Mouse (Mus musculus) hematopoietic stem cell, adult 5-6 weeks (primary cell): ENCODE measurements around the gene P4htm. TPM values are rescaled to one million over a fixed set of nuclear protein-coding genes. Genes with fewer than 3 reads are reported as not detected.
"Not testable (repeated sequence)": the region's sequence is repeated elsewhere in the genome, so short reads cannot be mapped to it uniquely, and the experiment has no call there.

Experiments used
- ATAC-seq, 2 experiments: fragments of 125-278 bp in 1 of 2; replicated peaks in 1 of 2; 2 replicates each; pipeline ENCODE4 v1.8.0; 2016 to 2017; ENCODE audit warnings: inconsistent platforms in 2 of 2, mild to moderate bottlenecking in 2 of 2, moderate number of reproducible peaks in 2 of 2, low read depth in 1 of 2, moderate TSS enrichment in 1 of 2; ENCODE audit not compliant: low FRiP score in 2 of 2, poor library complexity in 2 of 2, severe bottlenecking in 2 of 2, insufficient read depth in 1 of 2, low TSS enrichment in 1 of 2
- total RNA-seq: library from RNA; stranded (forward); fragments of 172-1452, 232-1000 nt; gene quantifications from 2 replicates; pipeline ENCODE4 v1.2.3, GENCODE M21; 2017

P4htm gene
- 2.1 and 5.4 TPM in 2 replicates for total RNA-seq

GRCm38 (mm10) chr9:108596998-108597764, at the start of gene P4htm:
TSS of gene P4htm (minus strand) at chr9:108597667.
- ATAC-seq, result peak; percentile 60 to 77

GRCm38 (mm10) chr9:108639825-108640224, 42.4 kb upstream of the P4htm start:
- ATAC-seq, result no peak

DNA sequence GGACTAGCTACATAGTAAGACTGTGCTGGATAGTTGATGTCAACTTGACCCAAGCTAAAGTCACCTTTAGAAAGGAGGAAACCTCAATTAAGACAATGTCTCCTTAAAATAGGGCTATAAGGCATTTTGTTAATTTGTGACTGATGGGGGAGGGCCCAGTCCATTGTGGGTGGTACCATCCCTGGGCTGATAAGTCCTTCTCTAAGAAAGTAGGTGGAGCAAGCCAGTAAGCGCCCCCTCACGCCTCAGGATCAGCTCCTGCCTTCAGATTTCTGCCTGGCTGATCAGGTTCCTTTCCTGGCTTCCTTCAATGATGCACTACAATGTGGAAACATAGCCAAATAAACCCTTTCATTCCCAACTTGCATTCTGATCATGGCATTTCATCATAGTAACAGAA, 37.9 kb upstream of the P4htm start:
- ATAC-seq, result no peak

- ATAC-seq, result no peak
Observed at GRCm38 (mm10) chr9:108633846-108634245, 36.4 kb upstream of the P4htm start.

DNA sequence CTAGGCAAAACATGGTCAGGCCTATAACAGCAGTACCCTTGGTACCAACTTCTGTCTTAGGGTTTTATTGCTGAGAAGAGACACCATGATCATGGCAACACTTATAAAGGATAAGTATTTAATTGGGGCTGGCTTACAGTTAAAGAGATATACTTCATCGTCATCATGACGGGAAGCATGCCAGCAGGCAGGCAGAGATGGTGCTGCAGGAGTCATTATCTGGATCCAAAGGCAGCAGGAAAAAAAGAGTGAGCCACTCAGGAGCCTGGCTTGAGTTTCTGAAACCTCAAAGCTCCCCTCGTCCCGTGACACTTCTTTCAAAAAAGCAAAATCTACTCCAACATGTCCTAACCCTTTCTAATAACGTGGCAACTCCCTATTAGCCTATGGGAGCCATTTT, 34.9 kb upstream of the P4htm start:
- ATAC-seq, result no peak; a peak in 1 of 4 replicates

DNA sequence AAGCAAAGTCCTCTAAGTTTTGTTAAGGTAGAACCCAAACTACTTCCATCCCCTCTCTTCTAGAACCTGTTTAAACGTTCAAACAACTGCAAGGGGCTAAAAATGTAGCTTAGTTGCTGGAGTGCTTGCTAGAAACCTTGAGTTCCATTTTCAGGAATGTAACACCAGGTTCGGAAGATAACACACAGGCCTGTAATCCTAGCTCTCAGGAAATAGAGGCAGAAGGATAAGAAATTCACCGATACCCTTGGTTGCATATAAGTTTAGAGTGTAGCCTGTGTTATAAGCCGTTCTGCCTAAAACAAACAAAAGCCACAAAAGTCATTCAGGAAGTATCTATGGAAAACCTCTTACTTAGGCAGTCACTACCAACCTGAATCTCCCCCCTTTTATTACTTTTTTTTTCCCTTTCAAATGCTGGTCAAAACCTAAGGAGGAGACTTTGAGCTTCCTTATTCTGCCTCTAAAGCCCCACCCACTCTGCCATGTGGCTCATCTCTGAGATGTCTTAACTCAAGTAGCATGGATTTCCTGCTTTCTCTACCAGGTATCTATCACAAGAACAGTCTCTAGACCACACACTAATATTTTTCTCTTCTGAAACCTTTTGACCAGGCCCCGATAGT, 34.3 kb upstream of the P4htm start:
- ATAC-seq, result no peak

- peak in 1 of 2 experiments; percentile 16; a peak in 1 of 4 replicates for ATAC-seq
Observed at GRCm38 (mm10) chr9:108630683-108631082, 33.2 kb upstream of the P4htm start.

- ATAC-seq, result no peak
Observed at GRCm38 (mm10) chr9:108628141-108628540, 30.7 kb upstream of the P4htm start.

DNA sequence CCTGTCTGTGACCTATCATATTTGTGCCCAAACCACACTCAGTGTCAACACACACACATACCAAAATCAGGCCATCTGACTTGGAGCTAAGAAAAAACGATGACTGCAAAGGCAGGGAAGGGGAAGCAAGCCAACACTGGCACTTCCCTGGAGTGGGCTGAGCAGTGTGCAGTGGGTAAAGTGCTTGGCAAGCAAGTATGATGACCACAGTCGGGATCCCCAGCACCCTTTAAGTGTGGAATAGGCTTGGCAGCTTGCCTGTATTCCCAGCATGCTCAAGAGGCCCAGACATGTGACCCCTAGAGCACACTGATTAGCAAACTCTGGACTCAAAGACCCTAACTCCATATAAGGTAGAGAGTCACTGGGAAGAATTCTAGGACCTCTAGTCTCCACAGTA, 29.0 kb upstream of the P4htm start:
- ATAC-seq, result no peak

DNA sequence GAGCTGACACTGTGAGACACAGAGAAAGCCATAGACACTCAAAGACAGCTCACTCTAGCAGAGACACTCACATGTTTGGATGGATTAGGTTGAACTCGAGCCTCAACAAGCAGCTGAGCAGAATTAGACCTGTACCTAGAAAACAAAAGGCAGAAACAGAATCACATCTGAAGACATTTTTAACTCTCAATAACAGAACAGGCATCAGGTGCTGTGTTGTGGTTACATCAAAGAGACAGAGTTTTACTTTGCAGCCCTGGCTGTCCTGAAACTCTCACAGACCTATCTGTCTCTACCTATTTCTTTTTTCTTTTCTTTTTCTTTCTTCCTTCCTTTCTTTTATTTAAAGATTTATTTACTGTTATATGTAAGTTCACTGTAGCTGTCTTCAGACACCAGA, 19.8 kb upstream of the P4htm start:
- no peak for ATAC-seq

DNA sequence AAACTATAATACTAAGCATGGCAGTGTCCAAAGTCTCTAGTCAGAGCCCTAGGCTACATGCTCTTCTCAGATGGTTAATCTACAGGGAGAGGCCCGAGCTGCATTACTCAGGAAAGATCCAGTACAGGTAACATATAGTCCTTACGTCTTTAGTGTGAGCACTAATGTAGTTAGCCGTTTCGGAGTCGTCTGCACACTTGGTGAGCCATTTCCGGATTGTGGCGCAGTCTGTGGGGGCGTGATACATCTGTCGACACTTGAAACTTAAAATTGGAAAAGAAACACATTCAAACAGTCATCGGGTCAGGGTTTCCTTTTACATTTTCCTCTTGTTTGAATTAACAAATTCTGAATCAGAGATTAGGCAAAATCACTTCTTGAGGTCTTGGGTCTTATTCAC, 14.0 kb upstream of the P4htm start:
- no peak for ATAC-seq

DNA sequence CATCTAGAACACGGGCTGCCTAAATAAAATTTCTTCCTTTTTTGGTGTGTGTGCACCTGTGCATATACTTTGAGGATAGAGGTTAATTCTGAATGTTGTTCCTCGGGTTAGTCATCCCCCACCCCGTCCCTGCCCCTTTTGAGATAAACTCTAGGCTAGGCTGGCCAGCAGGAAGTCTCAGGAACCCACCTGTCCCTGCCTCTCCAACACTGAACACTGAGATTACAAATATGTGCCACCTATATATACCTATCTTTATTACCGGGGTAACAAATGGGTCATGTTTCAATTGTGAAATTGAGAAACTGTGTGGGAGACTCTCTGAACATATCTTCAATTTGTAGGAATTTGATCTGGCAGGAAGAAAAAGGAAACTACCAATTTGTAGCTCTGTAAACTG, 11.4 kb upstream of the P4htm start:
- no peak for ATAC-seq

DNA sequence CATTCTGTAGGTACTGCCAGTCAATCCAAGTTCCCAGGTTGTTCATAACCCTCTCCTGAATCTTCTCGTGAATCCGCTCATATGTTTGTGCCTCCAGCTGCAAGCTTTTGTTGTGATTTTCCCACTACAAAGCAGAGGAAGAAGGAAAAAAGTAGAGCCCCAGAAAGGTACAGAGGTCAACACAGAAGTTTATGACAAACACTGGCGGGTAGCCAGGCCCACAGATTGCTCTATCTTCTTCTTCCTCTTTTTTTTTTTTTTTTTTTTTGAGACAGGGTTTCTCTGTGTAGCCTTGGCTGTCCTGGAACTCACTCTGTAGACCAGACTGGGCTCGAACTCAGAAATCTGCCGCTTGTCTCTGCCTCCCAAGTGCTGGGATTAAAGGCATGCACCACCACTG, 10.5 kb upstream of the P4htm start:
- not testable (repeated sequence) for ATAC-seq

DNA sequence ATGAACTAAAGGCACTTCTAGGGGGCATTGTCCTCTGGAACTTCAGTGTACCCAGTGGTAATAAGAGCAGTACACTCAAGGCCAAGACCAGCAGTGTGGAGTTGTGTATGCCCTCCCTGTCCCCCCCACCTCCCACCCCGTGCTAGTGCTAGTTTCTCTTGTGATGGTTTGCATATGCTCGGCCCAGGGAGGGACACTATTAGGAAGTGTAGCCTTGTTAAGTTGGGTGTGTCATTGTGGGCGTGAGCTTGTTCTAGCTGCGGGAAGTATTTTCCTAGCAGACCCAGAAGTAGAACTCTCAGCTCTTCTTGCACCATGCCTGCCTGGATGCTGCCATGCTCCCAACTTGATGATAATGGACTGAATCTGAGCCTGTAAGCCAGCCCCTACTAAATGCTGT, 4.5 kb upstream of the P4htm start:
- no peak for ATAC-seq

GRCm38 (mm10) chr9:108600011-108600410, 2.5 kb upstream of the P4htm start:
- ATAC-seq, result no peak

- no peak for ATAC-seq
Observed at GRCm38 (mm10) chr9:108599021-108599566, 1.6 kb upstream of the P4htm start.

- no peak for ATAC-seq
Observed at GRCm38 (mm10) chr9:108594354-108594753, 3.1 kb downstream of the P4htm start.

GRCm38 (mm10) chr9:108591462-108591861, 6.0 kb downstream of the P4htm start:
- ATAC-seq, result no peak

DNA sequence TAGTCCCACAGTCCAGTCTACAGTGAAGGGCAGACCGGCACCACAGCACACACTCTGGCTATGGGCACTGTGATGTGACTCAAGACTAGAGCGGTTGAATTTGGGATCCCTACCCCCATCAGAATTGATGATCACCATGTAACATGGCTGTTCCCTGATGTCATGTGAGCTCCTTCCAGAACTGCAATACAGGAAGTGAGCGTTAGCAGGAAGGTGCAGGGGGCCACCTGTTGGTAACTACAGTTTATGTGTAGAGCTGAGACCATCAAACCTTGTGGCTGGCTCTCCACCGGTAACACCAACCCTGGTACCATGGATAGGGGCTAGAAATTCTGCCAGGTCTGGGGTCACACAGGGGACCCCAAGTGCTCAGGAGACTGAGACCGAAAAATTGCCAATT, 8.2 kb downstream of the P4htm start:
- peak in 1 of 2 experiments; percentile 29; a peak in 1 of 4 replicates for ATAC-seq
